Mouse (Mus musculus): ENCODE data around the gene Sbk1.

The Sbk1 gene

DNA sequence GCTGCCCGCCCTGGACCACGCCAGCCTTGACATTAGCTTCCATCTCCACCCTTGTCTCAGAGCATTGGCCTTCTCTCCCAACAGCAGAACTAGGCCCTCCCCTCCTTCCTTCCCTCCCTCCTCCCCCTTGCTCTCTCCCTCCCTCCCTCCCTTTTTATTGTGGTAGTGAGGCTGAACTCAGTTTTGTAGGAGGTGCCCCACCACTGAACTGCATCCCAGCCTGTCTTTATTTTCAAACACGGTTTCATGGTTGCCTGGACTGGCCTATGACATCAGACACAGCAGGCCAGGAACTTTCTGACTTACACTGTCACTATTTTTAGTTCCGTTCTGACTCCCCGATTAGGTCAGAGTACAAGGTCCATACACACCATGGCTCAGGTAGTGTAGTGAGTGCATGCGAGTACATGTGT lies 67.8 kb downstream of the Sbk1 start:
- DNase-seq = no peak

DNA sequence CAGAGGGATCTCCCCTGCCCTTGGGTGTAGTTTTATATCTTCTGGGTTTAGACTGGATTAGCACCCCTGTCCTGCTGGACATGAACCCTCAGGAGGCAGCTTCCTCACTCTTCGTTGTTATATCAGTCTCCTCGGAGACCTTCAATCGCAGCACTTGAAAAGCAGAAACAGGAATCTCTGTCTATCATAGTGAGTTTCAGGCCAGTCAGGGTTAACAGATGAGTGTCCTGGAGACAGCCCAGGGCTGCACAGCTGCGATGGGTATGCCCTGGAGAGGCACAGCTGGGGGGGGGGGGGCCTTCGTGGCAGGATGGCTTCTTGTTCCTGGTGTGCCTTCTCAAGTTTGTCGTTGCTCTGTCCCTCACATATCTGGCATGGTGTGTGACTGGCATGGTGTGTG lies 68.5 kb downstream of the Sbk1 start:
- no peak for DNase-seq
